In genomic region chr2:71981343-71981851, GRCm38 (mm10) we compare ENCODE assay signal across 8 mouse cellular contexts. TPM values are rescaled to one million over a fixed set of nuclear protein-coding genes. Genes with fewer than 3 reads are reported as not detected.
DNase-seq lines count a peak whose midpoint lies in the region; ATAC-seq lines count a peak whose summit lies in the region.

No protein-coding gene starts in this region.

- intact Hi-C loops in gastrocnemius, postnatal 14 days (cut with DNase I; ENCODE audit: low total_unique reads) = no loop called here

- H3K4me3 ChIP-seq in hindbrain, embryonic 15.5 days = peak overlapping the region; percentile 76

- peak overlapping the region; percentile 88 for H3K4me2 ChIP-seq in hindbrain, embryonic 15.5 days

- H3K36me3 ChIP-seq in hindbrain, embryonic 15.5 days = no peaks in the 10 kb centered on the region

- 6% methylated on average over 24 of the region's 24 CpGs for WGBS in hindbrain, embryonic 15.5 days

- no peaks in the 10 kb centered on the region for H3K9me3 ChIP-seq in hindbrain, embryonic 15.5 days

- peak overlapping the region; percentile 79 for H3K27ac ChIP-seq in hindbrain, embryonic 15.5 days (replicated peaks)

- H3K27me3 ChIP-seq in hindbrain, embryonic 15.5 days = no peaks in the 10 kb centered on the region

- peak overlapping the region; percentile 88 for H3K9ac ChIP-seq in hindbrain, embryonic 15.5 days

- peak; percentile 9 for DNase-seq in adrenal gland, postnatal 14 days
- DNase-seq in adrenal gland, postnatal 36 days = no peak
- peak; percentile 20 for DNase-seq in right cerebral cortex, postnatal 4 days
- DNase-seq in right cerebral cortex, postnatal 25 days = no peak
- DNase-seq in neural tube, embryonic 10.5 days (ENCODE audit: extremely low spot score, low spot score) = peak; percentile 27
- no peak for DNase-seq in thymus, postnatal 10 days (ENCODE audit: low spot score in 2 of 2)
- no peak for DNase-seq in gastrocnemius, postnatal 14 days

- ATAC-seq in hindbrain, embryonic 15.5 days (ENCODE audit: low FRiP score, low read depth) = peak; percentile 65

- peaks cover 21% of the 10 kb centered on the region for H3K4me1 ChIP-seq in hindbrain, embryonic 15.5 days (replicated peaks)

RNA-seq across cellular contexts. Expression of gene Rapgef4, which starts 0.4 kb away (rescaled TPM):
- total RNA-seq in adrenal gland, postnatal 14 days (2021) = 192 and 214 TPM in 2 replicates
- total RNA-seq in adrenal gland, postnatal 36 days (2021) = 100 to 1,000 TPM; 131 to 359 TPM
- polyA plus RNA-seq in hindbrain, embryonic 15.5 days (2015; fragmentation: Nextera tagmentation; extraction: Ambion mirVana) = 33.9 and 34.2 TPM in 2 replicates
- total RNA-seq in gastrocnemius, postnatal 14 days (2021) = 1 to 10 TPM; 2.3 to 3.2 TPM

Comparison
In these comparisons a context has a peak if more than half of its experiments do, and no peak if none do; other contexts are left out.
1. DNase-seq: peak in adrenal gland, postnatal 14 days (single experiment), right cerebral cortex, postnatal 4 days (single experiment) and neural tube, embryonic 10.5 days (single experiment); none in adrenal gland, postnatal 36 days (0 of 2), right cerebral cortex, postnatal 25 days (single experiment), thymus, postnatal 10 days (0 of 2) and gastrocnemius, postnatal 14 days (single experiment).
2. RNA of gene Rapgef4, which starts 0.4 kb away (total RNA-seq): 131 to 359 TPM in adrenal gland, postnatal 36 days and 192 to 214 TPM in adrenal gland, postnatal 14 days; 2.3 to 3.2 TPM in gastrocnemius, postnatal 14 days; every median in the first group is over 10 times any median in the second.